Mouse (Mus musculus): ENCODE data around the gene Eif4b. TPM values are rescaled to one million over a fixed set of nuclear protein-coding genes. Genes with fewer than 3 reads are reported as not detected.

Eif4b gene
- polyA plus RNA-seq, 2 experiments: 133 to 199 TPM

DNA sequence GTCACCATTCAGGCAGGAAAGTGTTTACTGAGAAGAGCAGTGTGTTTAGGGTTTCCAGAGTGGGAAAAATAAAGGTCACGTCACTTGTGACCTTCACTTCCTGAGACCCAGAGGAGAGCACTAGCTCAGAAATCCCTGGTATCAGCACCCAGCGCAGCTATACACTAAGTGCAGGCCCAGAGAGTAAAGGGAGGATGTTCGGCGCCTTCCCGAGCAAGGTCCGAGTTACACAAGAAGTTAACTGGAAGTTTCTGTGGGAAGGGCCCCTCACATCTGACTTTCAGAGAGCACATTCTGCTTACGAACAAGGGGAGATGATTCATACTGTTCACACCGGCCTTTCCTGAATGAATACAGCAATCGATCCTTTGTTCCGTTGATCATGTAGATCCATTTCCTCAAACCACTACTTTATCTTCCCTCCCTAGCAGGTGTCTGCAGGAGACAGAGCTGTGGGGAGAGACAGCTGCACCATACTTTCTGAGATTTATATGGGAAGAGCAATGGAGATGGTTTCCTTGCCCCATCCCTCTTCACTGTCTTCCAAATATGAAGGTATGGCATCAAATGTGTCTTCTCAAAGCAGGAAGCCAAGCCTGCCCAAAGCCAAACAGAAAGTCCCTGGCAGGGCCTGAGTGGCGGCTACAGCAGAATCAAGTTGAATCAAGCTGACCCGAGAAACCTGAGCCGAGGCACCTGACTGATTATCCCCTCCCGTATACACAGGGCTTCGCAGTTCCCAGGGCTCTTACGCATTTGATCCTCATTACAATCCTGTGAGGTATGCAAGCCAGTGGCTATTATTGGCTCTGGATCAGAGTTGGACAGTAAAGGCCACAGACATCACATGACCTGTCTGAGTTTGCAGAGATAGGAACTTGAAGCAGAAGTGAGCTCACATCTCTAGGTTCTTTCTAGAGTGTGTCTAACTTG, 39.2 kb upstream of the Eif4b start:
- H3K9ac ChIP-seq (ENCODE audit: low read depth, low read length, severe bottlenecking): no peak overlapping the region
- DNase-seq (ENCODE audit: low spot score) (no peak), ATAC-seq (ENCODE audit: low FRiP score, low read depth) (no peak)
- WGBS: 61% methylated on average over 16 of the region's 16 CpGs
- peaks cover 3% of the 10 kb centered on the region; the same call in 1 of the 2 replicates for H3K4me1 ChIP-seq (ENCODE audit: control insufficient read depth, insufficient read depth, low read length)
- H3K4me3 ChIP-seq (replicated peaks; ENCODE audit: low read length): no peak overlapping the region
- no peak overlapping the region for H3K27ac ChIP-seq (replicated peaks; ENCODE audit: low read depth, low read length)
- no peaks in the 10 kb centered on the region for H3K27me3 ChIP-seq (ENCODE audit: control insufficient read depth, insufficient read depth, low read length)
- H3K9me3 ChIP-seq (ENCODE audit: control insufficient read depth, low read length): no peaks in the 10 kb centered on the region
- H3K4me2 ChIP-seq (replicated peaks; ENCODE audit: low read depth, low read length, severe bottlenecking): no peak overlapping the region
- no peak for TF ChIP-seq POLR2A (IDR thresholded peaks at IDR 0.05; ENCODE audit: borderline replicate concordance, extremely low read depth, insufficient read depth, insufficient read length)
- no peaks in the 10 kb centered on the region for H3K36me3 ChIP-seq (ENCODE audit: control insufficient read depth, insufficient read depth, low read length)

DNA sequence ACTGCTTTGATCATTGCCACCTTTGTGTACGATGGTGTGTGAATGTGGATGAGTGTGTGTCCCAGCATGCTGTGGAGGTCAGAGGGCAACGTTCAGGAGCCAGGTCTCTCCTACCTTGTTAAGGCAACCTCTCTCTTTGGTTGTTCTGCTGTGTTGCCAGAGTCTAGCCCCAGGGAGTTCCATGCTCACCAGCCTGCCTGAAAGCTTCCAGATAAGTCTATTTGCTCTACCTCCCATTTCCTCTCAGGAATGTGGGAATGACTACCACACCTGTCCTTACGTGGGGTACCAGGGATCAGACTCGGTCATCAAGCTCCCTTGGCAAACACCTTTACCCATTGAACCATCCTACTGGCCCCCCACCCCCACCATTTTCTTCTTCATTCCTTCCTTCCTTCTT, 33.3 kb upstream of the Eif4b start:
- no peaks in the 10 kb centered on the region for H3K9me3 ChIP-seq (ENCODE audit: control insufficient read depth, low read length)
- peaks cover 3% of the 10 kb centered on the region; the same call in 1 of the 2 replicates for H3K4me1 ChIP-seq (ENCODE audit: control insufficient read depth, insufficient read depth, low read length)
- no peak for ATAC-seq (ENCODE audit: low FRiP score, low read depth)
- no peak overlapping the region for H3K4me3 ChIP-seq (replicated peaks; ENCODE audit: low read length)
- no peak overlapping the region for H3K9ac ChIP-seq (ENCODE audit: low read depth, low read length, severe bottlenecking)
- DNase-seq (ENCODE audit: low spot score): no peak
- no peaks in the 10 kb centered on the region for H3K27me3 ChIP-seq (ENCODE audit: control insufficient read depth, insufficient read depth, low read length)
- H3K4me2 ChIP-seq (replicated peaks; ENCODE audit: low read depth, low read length, severe bottlenecking): no peak overlapping the region
- 64% methylated on average over 4 of the region's 4 CpGs for WGBS
- H3K27ac ChIP-seq (replicated peaks; ENCODE audit: low read depth, low read length): no peak overlapping the region
- no peak for TF ChIP-seq POLR2A (IDR thresholded peaks at IDR 0.05; ENCODE audit: borderline replicate concordance, extremely low read depth, insufficient read depth, insufficient read length)
- no peaks in the 10 kb centered on the region for H3K36me3 ChIP-seq (ENCODE audit: control insufficient read depth, insufficient read depth, low read length)

DNA sequence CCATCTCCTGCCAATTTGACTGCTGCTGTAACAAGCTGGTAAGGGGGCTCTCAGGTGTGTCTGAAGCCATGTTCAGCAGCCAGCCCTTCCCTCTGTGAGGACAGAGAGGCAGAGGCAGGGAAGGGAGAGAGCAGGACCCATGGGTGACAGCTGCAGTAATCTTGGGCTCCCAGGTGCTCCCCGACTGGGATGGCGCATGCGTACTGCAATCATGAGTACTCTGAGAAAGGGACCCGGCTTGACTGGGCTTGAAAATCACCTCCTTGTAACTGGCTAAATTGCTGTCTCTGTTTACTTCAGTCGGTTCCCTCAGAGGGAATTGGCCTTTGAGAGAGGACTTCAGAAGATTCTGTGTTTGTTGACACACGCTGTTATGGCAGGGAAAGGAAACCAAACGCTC, 31.6 kb upstream of the Eif4b start:
- no peak for DNase-seq (ENCODE audit: low spot score)
- WGBS: 12% methylated on average over 7 of the region's 7 CpGs
- H3K27ac ChIP-seq (replicated peaks; ENCODE audit: low read depth, low read length): no peak overlapping the region
- H3K4me3 ChIP-seq (replicated peaks; ENCODE audit: low read length): no peak overlapping the region
- peak overlapping the region; percentile 45 for H3K4me2 ChIP-seq (replicated peaks; ENCODE audit: low read depth, low read length, severe bottlenecking)
- H3K9me3 ChIP-seq (ENCODE audit: control insufficient read depth, low read length): no peaks in the 10 kb centered on the region
- H3K9ac ChIP-seq (ENCODE audit: low read depth, low read length, severe bottlenecking): peak overlapping the region; percentile 34
- ATAC-seq (ENCODE audit: low FRiP score, low read depth): no peak
- H3K4me1 ChIP-seq (ENCODE audit: control insufficient read depth, insufficient read depth, low read length): peaks cover 3% of the 10 kb centered on the region; the same call in 1 of the 2 replicates
- TF ChIP-seq POLR2A (IDR thresholded peaks at IDR 0.05; ENCODE audit: borderline replicate concordance, extremely low read depth, insufficient read depth, insufficient read length): no peak
- H3K36me3 ChIP-seq (ENCODE audit: control insufficient read depth, insufficient read depth, low read length): no peaks in the 10 kb centered on the region
- H3K27me3 ChIP-seq (ENCODE audit: control insufficient read depth, insufficient read depth, low read length): no peaks in the 10 kb centered on the region

DNA sequence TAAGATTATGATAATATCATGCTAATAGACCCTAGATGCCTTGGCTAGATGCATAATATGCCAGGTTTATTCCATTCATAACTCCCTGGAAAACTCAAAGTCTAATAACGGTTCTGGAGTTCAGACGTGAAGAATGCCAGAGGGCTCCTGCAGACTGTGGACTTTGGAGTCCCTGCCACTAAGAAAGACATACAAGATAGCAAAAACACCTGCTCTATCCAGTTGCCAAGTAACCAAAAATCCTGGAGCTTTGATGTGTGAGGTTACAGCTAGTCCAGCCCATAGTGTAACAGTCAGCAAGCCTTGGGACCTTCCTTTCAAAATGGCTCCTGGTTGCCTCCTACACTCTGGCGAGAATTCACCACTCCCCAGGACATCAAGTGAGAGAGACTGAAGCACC, 28.8 kb upstream of the Eif4b start:
- Histone ChIP-seq H3K9me3 (ENCODE audit: control insufficient read depth, low read length) (no peaks in the 10 kb centered on the region), H3K4me3 (replicated peaks; ENCODE audit: low read length) (no peak overlapping the region), H3K27me3 (ENCODE audit: control insufficient read depth, insufficient read depth, low read length) (no peaks in the 10 kb centered on the region), H3K27ac (replicated peaks; ENCODE audit: low read depth, low read length) (no peak overlapping the region), H3K9ac (ENCODE audit: low read depth, low read length, severe bottlenecking) (no peak overlapping the region), H3K4me1 (ENCODE audit: control insufficient read depth, insufficient read depth, low read length) (no peaks in the 10 kb centered on the region), H3K36me3 (ENCODE audit: control insufficient read depth, insufficient read depth, low read length) (no peaks in the 10 kb centered on the region), H3K4me2 (replicated peaks; ENCODE audit: low read depth, low read length, severe bottlenecking) (no peak overlapping the region)
- ATAC-seq (ENCODE audit: low FRiP score, low read depth) (no peak), DNase-seq (ENCODE audit: low spot score) (no peak)
- TF ChIP-seq POLR2A (IDR thresholded peaks at IDR 0.05; ENCODE audit: borderline replicate concordance, extremely low read depth, insufficient read depth, insufficient read length): no peak
- WGBS: 87% methylated on average over 3 of the region's 3 CpGs

DNA sequence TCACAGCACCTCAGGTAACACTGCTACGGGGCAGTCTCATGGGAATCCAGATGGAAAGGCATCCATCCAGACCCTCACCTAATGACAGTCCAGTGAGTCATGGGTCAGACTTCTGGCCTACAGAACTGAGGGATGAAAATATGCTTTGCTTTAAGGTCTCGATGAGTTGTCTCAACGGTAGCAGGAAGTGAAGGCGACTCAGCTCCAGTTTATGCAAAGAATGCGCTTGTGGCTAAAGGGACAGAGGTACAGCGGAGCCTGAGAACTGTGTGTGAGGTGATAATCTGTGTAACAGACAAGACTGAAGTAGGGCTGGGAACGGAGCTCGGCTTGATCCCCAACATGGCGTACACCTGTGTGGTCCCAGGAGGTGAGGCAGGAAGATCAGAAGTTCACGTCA, 27.9 kb upstream of the Eif4b start:
- ATAC-seq (ENCODE audit: low FRiP score, low read depth): no peak
- no peak overlapping the region for H3K4me3 ChIP-seq (replicated peaks; ENCODE audit: low read length)
- H3K4me1 ChIP-seq (ENCODE audit: control insufficient read depth, insufficient read depth, low read length): no peaks in the 10 kb centered on the region
- no peak overlapping the region for H3K27ac ChIP-seq (replicated peaks; ENCODE audit: low read depth, low read length)
- H3K4me2 ChIP-seq (replicated peaks; ENCODE audit: low read depth, low read length, severe bottlenecking): no peak overlapping the region
- no peaks in the 10 kb centered on the region for H3K27me3 ChIP-seq (ENCODE audit: control insufficient read depth, insufficient read depth, low read length)
- H3K9ac ChIP-seq (ENCODE audit: low read depth, low read length, severe bottlenecking): no peak overlapping the region
- no peak for DNase-seq (ENCODE audit: low spot score)
- no peaks in the 10 kb centered on the region for H3K9me3 ChIP-seq (ENCODE audit: control insufficient read depth, low read length)
- TF ChIP-seq POLR2A (IDR thresholded peaks at IDR 0.05; ENCODE audit: borderline replicate concordance, extremely low read depth, insufficient read depth, insufficient read length): no peak
- H3K36me3 ChIP-seq (ENCODE audit: control insufficient read depth, insufficient read depth, low read length): no peaks in the 10 kb centered on the region
- 84% methylated on average over 10 of the region's 10 CpGs for WGBS
